Mouse (Mus musculus) embryonic fibroblast, embryonic 13.5 days (primary cell): Measurements from ENCODE around the gene Triobp. TPM values are rescaled to one million over a fixed set of nuclear protein-coding genes. Genes with fewer than 3 reads are reported as not detected.
"Not testable (repeated sequence)": the region's sequence is repeated elsewhere in the genome, so short reads cannot be mapped to it uniquely, and the experiment has no call there.

Source experiments
- H3K27ac ChIP-seq: 2 replicates; pipeline ENCODE4 v1.5.1; 2012; ENCODE audit warnings: low read length, control low read depth, inconsistent platforms; ENCODE audit not compliant: insufficient read depth
- H3K4me1 ChIP-seq: 2 replicates; pipeline ENCODE4 v1.6.1; 2011; ENCODE audit warnings: low read length; ENCODE audit not compliant: control insufficient read depth, insufficient read depth
- H3K4me3 ChIP-seq: 2 replicates; pipeline ENCODE4 v1.5.1; 2011; ENCODE audit warnings: mild to moderate bottlenecking, control low read depth, low read length; ENCODE audit not compliant: insufficient read depth
- CTCF ChIP-seq: IDR thresholded peaks from 2 replicates; pipeline ENCODE4 v1.5.1; 2011; ENCODE audit warnings: mild to moderate bottlenecking, control low read depth, low read length, moderate library complexity, borderline replicate concordance; ENCODE audit not compliant: insufficient read depth
- POLR2A ChIP-seq: IDR thresholded peaks from 2 replicates; pipeline ENCODE4 v1.6.1; 2011; ENCODE audit warnings: low read depth, mild to moderate bottlenecking, control low read depth, low read length, moderate library complexity
- polyA plus RNA-seq: library from polyadenylated mRNA; stranded (reverse); fragments of >200 nt; gene quantifications from 2 replicates; pipeline ENCODE4 v1.2.4, GENCODE M21; 2011; ENCODE audit warnings: low read depth; ENCODE audit not compliant: missing spikeins, insufficient read length

Gene Triobp
- polyA plus RNA-seq, 1 experiment = 34.2 TPM

- H3K4me1 ChIP-seq = no peaks in the 10 kb centered on the region
These were observed 80.8 kb downstream of the Triobp start, which contains the start of gene H1f0 for GRCm38 (mm10) chr15:79028237-79028738. H1f0 (plus strand) TSS chr15:79028450.

DNA sequence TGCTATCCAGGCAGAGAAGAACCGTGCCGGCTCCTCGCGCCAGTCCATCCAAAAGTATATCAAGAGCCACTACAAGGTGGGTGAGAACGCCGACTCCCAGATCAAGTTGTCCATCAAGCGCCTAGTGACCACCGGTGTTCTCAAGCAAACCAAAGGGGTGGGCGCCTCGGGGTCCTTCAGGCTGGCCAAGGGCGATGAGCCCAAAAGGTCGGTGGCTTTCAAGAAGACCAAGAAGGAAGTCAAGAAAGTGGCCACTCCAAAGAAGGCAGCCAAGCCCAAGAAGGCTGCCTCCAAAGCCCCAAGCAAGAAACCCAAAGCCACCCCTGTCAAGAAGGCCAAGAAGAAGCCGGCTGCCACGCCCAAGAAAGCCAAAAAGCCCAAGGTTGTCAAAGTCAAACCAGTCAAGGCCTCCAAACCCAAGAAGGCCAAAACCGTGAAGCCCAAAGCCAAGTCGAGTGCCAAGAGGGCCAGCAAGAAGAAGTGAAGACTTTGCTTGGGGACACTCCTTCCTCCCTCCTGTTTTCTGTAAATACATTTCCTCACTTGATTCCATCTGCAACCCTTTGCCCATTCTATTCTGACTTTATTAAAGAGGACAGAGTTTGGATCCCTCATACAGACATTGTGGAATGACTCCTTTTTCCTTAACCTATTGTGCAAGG lies 81.4 kb downstream of the Triobp start:
- H3K27ac ChIP-seq = peak overlapping the region; percentile 23; the same call in 1 of the 2 replicates
- peak; percentile 7; the same call in 1 of the 2 replicates for TF ChIP-seq POLR2A
- no peak for TF ChIP-seq CTCF
- H3K4me1 ChIP-seq = no peaks in the 10 kb centered on the region
- peak overlapping the region; percentile 54 for H3K4me3 ChIP-seq

More at GRCm38 (mm10) chr15:79028237-79028738, 80.8 kb downstream of the Triobp start, which contains the start of gene H1f0:
- Histone ChIP-seq H3K4me3 (peak within 1 kb of the TSS; percentile 54), H3K27ac (peak within 1 kb of the TSS; percentile 45)
- peak; percentile 94 for TF ChIP-seq POLR2A
- TF ChIP-seq CTCF = no peak

GRCm38 (mm10) chr15:79029519-79030241 lies 82.2 kb downstream of the Triobp start:
- Histone ChIP-seq H3K4me1 (no peaks in the 10 kb centered on the region), H3K4me3 (peak overlapping the region; percentile 54), H3K27ac (no peak overlapping the region)
- no peak for TF ChIP-seq CTCF
- TF ChIP-seq POLR2A = no peak

GRCm38 (mm10) chr15:79030551-79031435 lies 83.3 kb downstream of the Triobp start:
- H3K4me3 ChIP-seq = peak overlapping the region; percentile 54
- no peak overlapping the region for H3K27ac ChIP-seq
- TF ChIP-seq CTCF (no peak), POLR2A (peak; percentile 87)
- H3K4me1 ChIP-seq = no peaks in the 10 kb centered on the region

GRCm38 (mm10) chr15:79031908-79032307 lies 84.4 kb downstream of the Triobp start:
- not testable (repeated sequence) for H3K4me3 ChIP-seq, H3K4me1 ChIP-seq

DNA sequence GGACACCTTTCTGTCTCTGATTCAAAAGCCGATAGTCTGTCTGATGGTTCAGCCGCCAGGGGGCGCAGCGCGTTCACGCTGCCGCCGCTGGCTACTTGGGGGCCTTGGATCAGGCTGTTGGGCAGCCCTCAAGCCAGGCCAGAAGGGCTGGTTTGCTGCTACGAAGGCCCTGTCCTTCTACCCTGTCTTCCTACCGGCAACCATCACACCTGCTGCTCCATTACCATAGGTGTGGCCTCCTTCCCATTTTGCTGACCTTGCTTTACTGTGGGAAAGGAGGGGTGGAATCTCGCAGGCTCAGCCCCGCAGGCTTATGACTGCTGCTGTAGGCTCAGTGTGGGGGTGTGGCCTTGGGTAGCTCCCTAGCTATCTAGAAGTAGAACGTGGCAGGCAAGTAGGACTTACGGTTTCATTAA lies 90.4 kb downstream of the Triobp start:
- TF ChIP-seq POLR2A (no peak), CTCF (peak; percentile 78)
- no peaks in the 10 kb centered on the region for H3K4me1 ChIP-seq
- no peak overlapping the region for H3K4me3 ChIP-seq
- no peak overlapping the region for H3K27ac ChIP-seq

More at GRCm38 (mm10) chr15:79031908-79032307, 84.4 kb downstream of the Triobp start:
- not testable (repeated sequence) for H3K27ac ChIP-seq

DNA sequence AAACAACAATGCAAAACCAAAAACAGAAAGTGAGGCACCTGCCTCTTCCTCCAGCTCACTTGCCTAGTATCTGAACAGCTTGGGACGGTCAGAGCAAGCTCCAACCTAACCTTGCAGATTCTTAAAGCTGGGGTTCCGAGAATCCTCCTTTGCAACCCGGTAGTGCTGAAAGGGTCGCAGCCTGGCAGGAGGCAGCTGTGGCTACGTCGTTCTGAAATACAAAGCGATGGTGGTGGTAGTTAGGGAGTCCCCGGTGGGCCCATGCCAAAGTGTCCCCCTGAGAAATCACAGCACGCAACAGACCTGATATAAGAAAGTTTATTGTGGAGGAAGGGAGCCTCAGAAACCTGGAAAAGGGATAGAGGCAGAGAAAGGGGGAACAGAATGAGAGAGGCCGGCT lies 90.8 kb downstream of the Triobp start:
- no peak overlapping the region for H3K4me3 ChIP-seq
- no peak overlapping the region for H3K27ac ChIP-seq
- H3K4me1 ChIP-seq = no peaks in the 10 kb centered on the region
- no peak for TF ChIP-seq CTCF
- TF ChIP-seq POLR2A = no peak

- TF ChIP-seq POLR2A (no peak), CTCF (peak; percentile 65; the same call in 1 of the 2 replicates)
- Histone ChIP-seq H3K4me3 (no peak overlapping the region), H3K27ac (no peak overlapping the region), H3K4me1 (no peaks in the 10 kb centered on the region)
These were observed 91.3 kb downstream of the Triobp start for GRCm38 (mm10) chr15:79038853-79039252.
